Mouse (Mus musculus) frontal cortex, postnatal 36 days (tissue): Measurements from ENCODE around the gene Tmem108.

Source experiments
- DNase-seq, 2 experiments: peaks; one replicate each; pipeline ENCODE4 v3.0.0; 2022; ENCODE audit warnings: low spot score in 2 of 2

Tmem108 gene

GRCm38 (mm10) chr9:103636847-103637246, 124.8 kb downstream of the Tmem108 start:
- DNase-seq = no peak

GRCm38 (mm10) chr9:103628861-103629469, 132.7 kb downstream of the Tmem108 start:
- no peak for DNase-seq

GRCm38 (mm10) chr9:103627404-103627900, 134.2 kb downstream of the Tmem108 start:
- no peak for DNase-seq

GRCm38 (mm10) chr9:103626156-103626555, 135.5 kb downstream of the Tmem108 start:
- no peak for DNase-seq

- peak; percentile 57 to 84 for DNase-seq
These were observed 137.0 kb downstream of the Tmem108 start for GRCm38 (mm10) chr9:103624649-103625048.

GRCm38 (mm10) chr9:103623560-103624316, 137.9 kb downstream of the Tmem108 start:
- DNase-seq = peak; percentile 57 to 69

- DNase-seq = no peak
These were observed 138.6 kb downstream of the Tmem108 start for GRCm38 (mm10) chr9:103622988-103623387.

- no peak for DNase-seq
These were observed 139.8 kb downstream of the Tmem108 start for GRCm38 (mm10) chr9:103621870-103622269.

GRCm38 (mm10) chr9:103620517-103621212, 141.0 kb downstream of the Tmem108 start:
- no peak for DNase-seq

GRCm38 (mm10) chr9:103614260-103614659, 147.4 kb downstream of the Tmem108 start:
- no peak for DNase-seq

GRCm38 (mm10) chr9:103608161-103609058, 153.2 kb downstream of the Tmem108 start:
- DNase-seq = no peak

GRCm38 (mm10) chr9:103606056-103606455, 155.6 kb downstream of the Tmem108 start:
- no peak for DNase-seq

GRCm38 (mm10) chr9:103603792-103604191, 157.8 kb downstream of the Tmem108 start:
- no peak for DNase-seq

- DNase-seq = no peak
These were observed 159.8 kb downstream of the Tmem108 start for GRCm38 (mm10) chr9:103601878-103602277.

GRCm38 (mm10) chr9:103600834-103601233, 160.8 kb downstream of the Tmem108 start:
- no peak for DNase-seq

GRCm38 (mm10) chr9:103599908-103600307, 161.7 kb downstream of the Tmem108 start:
- no peak for DNase-seq

- DNase-seq = peak; percentile 44 to 74
These were observed 163.8 kb downstream of the Tmem108 start for GRCm38 (mm10) chr9:103597861-103598260.

GRCm38 (mm10) chr9:103595190-103595837, 166.3 kb downstream of the Tmem108 start:
- peak; percentile 62 to 87 for DNase-seq

GRCm38 (mm10) chr9:103594423-103595189, 167.0 kb downstream of the Tmem108 start:
- DNase-seq = no peak

GRCm38 (mm10) chr9:103593079-103593478, 168.6 kb downstream of the Tmem108 start:
- no peak for DNase-seq
